Mouse (Mus musculus): ENCODE measurements around the gene Radil.

DNA sequence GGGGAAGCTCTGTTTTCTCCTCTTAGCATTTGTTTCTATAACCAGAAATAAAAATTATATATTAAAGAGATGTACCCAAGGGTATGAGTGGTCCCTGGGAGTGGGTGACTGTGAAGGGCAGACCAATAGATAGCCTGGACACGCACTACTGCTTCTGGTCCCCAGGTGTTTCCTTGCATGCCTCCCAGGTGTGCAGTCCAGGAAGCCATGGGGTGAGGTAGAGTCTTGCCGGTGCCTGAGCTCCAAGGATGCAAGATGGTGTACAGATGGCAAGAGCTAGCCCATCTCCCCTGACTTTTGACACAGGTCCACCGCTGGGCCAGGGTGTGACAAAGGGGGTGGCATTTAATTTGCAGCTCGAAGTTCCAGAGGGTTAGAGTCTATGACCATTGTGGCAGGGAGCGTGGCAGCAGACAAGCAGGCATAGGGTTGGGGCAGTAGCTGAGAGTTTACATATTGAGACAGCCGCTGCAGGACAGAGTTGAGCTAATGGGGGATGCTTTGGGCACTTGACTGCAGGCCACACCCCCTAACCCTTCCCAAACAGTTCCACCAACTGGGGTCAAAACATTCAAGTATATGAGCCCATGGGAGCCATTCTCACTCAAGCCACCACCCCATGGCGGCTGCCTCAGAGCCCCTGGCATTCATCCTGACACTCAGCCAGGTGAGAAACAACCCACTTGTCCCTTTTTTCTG lies 88.8 kb downstream of the Radil start:
- TF ChIP-seq CTCF (conservative IDR thresholded peaks at IDR 0.05; ENCODE audit: insufficient read depth, insufficient read length, low read depth, low read length) (no peak), POLR2A (IDR thresholded peaks at IDR 0.05; ENCODE audit: low read depth, low read length) (no peak)
